ENCODE assay signal across 8 mouse cellular contexts in genomic region chr15:100615825-100616220, GRCm38 (mm10). TPM values are rescaled to one million over a fixed set of nuclear protein-coding genes. Genes with fewer than 3 reads are reported as not detected.
DNase-seq lines count a peak whose midpoint lies in the region; ATAC-seq lines count a peak whose summit lies in the region.

No protein-coding gene starts in this region.

- peak; percentile 76 for DNase-seq in T-cell, adult 2 months (ENCODE audit: low spot score)
- peak; percentile 95 to 98 for DNase-seq in cerebellum, postnatal 14 days
- DNase-seq in frontal cortex, postnatal 14 days (ENCODE audit: low spot score in 2 of 2) = peak; percentile 79 to 81
- peak; percentile 85 to 88 for DNase-seq in layer of hippocampus, postnatal 36 days
- DNase-seq in lung, postnatal 36 days = peak; percentile 94
- DNase-seq in retina, postnatal 1 day = peak; percentile 95
- DNase-seq in thymus, postnatal 4 days = peak; percentile 95

- peaks cover 25% of the 10 kb centered on the region for H3K4me1 ChIP-seq in hindbrain, embryonic 13.5 days (replicated peaks)

- peak overlapping the region; percentile 84 for H3K9ac ChIP-seq in hindbrain, embryonic 13.5 days

- H3K27me3 ChIP-seq in hindbrain, embryonic 13.5 days = no peaks in the 10 kb centered on the region

- under 1% methylated on average over 41 of the region's 43 CpGs for WGBS in hindbrain, embryonic 13.5 days

- peak overlapping the region; percentile 88 for H3K4me2 ChIP-seq in hindbrain, embryonic 13.5 days

- no peaks in the 10 kb centered on the region for H3K9me3 ChIP-seq in hindbrain, embryonic 13.5 days

- ATAC-seq in hindbrain, embryonic 13.5 days (ENCODE audit: low FRiP score) = peak; percentile 87

- H3K36me3 ChIP-seq in hindbrain, embryonic 13.5 days = peaks cover 34% of the 10 kb centered on the region

- H3K27ac ChIP-seq in hindbrain, embryonic 13.5 days = peak overlapping the region; percentile 95

- peak overlapping the region; percentile 62 for H3K4me3 ChIP-seq in hindbrain, embryonic 13.5 days

RNA-seq across cellular contexts. Expression of gene Dazap2, which starts 0.7 kb away (rescaled TPM):
- 150 and 152 TPM in 2 replicates for polyA plus RNA-seq in hindbrain, embryonic 13.5 days (2015; fragmentation: Nextera tagmentation; extraction: Ambion mirVana)
- 100 to 1,000 TPM; 108 to 109 TPM for total RNA-seq in layer of hippocampus, postnatal 36 days (2021)

RNA-seq across cellular contexts. Expression of gene Pou6f1, which starts 16.0 kb away (rescaled TPM):
- 38.0 and 41.2 TPM in 2 replicates for polyA plus RNA-seq in hindbrain, embryonic 13.5 days (2015; fragmentation: Nextera tagmentation; extraction: Ambion mirVana)
- 100 to 1,000 TPM; 105 to 106 TPM for total RNA-seq in layer of hippocampus, postnatal 36 days (2021)

RNA-seq across cellular contexts. Expression of gene Smagp, which starts 20.9 kb away (rescaled TPM):
- 4.0 and 4.1 TPM in 2 replicates for polyA plus RNA-seq in hindbrain, embryonic 13.5 days (2015; fragmentation: Nextera tagmentation; extraction: Ambion mirVana)
- total RNA-seq in layer of hippocampus, postnatal 36 days (2021) = 1 to 10 TPM; 1.7 to 2.1 TPM

RNA-seq across cellular contexts. Expression of gene Bin2, which starts 53.5 kb away (rescaled TPM):
- polyA plus RNA-seq in hindbrain, embryonic 13.5 days (2015; fragmentation: Nextera tagmentation; extraction: Ambion mirVana) = 2.0 and 2.4 TPM in 2 replicates
- total RNA-seq in layer of hippocampus, postnatal 36 days (2021) = 1 to 10 TPM; 5.3 to 5.6 TPM

Comparison
In these comparisons a context has a peak if more than half of its experiments do, and no peak if none do; other contexts are left out.
1. Peak in every context shown above with its lines: DNase-seq, ATAC-seq, H3K4me3 ChIP-seq and H3K27ac ChIP-seq.